Mouse (Mus musculus) layer of hippocampus, adult 18-20 months (tissue): Measurements from ENCODE around the gene Gsta3. TPM values are rescaled to one million over a fixed set of nuclear protein-coding genes. Genes with fewer than 3 reads are reported as not detected.
A peak's percentile ranks its signal among the peaks of the same experiment; 100 is the strongest.
"Not testable (repeated sequence)": the region's sequence is repeated elsewhere in the genome, so short reads cannot be mapped to it uniquely, and the experiment has no call there.

ENCODE experiments used
- DNase-seq, 2 experiments: peaks; one replicate each; pipeline ENCODE4 v3.0.0; 2022; ENCODE audit warnings: low spot score in 2 of 2
- total RNA-seq, 2 experiments: library from RNA; stranded (reverse); gene quantifications; 2 replicates each; pipeline ENCODE4 v1.2.3; 2021

Gene Gsta3
- total RNA-seq, 2 experiments from 2014 or later = 1.1 to 1.7 TPM

DNA sequence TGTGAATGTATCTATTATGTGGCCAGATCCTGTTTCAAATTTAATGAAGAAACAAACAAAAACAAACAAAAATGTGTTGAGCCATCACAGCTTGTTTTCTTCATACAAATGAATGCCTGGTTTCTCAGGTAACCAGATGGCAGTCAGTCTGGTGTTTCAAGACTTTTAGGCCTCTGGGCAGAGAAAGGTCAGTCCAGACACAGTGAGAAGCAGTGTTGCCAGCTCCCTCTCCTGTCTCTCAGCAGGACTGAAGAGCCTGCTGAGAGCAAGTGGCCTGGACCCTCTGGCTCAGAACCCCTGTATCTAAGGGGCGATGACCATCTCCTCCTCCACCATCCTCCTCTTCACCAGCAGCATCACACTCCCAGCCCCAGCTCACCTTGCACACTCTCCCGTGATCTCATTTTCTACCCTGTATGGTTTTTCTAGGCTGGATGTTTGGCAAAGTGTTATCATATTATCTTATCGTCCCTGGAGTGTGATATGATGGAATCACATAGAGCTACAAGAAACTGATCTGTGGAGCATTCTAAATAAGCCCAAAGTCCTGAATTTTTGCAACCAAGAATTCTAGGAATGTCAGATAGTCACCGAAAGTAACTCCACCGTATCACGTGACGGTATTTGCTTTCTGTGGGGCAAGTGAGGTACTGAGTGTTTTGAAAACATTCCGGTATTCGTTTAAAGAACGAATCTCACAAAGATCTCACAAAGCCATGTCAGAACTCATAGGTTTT, 12.3 kb downstream of the Gsta3 start:
- no peak for DNase-seq

DNA sequence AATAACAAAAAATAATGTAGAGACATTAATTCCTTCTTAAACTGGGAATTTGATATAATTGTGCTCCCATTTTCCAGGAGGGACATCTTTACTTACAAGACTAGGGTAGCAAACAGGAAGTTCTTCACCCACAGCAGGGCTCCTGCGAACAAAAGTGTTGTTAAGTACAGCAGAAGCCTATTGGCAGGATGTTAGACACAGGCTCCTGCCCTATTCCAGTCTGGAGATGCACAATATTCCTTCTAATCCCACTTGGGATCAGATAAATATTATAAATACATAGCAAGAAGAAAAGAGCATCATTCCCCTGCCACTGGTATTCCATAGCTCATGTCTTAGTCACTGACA, 12.9 kb downstream of the Gsta3 start:
- DNase-seq = no peak

DNA sequence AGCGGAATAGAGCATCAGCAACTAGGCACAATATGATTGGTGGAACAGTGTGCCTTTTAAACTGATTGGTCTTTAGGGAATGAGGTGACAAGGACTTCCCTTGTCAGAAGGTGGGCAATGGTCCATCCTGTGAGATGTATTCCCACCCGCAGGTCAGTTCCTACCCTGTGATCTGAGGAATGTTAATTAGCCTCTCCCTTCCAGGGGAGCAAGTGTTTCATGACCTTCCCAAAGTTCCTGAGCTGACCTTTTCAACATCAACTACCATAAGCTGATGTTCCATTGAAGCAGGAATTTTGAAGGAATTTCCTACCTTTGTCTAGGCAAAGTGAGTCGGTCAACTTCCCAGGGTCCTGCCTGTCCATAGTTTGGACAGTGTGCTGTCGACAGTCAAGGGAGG, 13.5 kb downstream of the Gsta3 start:
- DNase-seq = no peak

DNA sequence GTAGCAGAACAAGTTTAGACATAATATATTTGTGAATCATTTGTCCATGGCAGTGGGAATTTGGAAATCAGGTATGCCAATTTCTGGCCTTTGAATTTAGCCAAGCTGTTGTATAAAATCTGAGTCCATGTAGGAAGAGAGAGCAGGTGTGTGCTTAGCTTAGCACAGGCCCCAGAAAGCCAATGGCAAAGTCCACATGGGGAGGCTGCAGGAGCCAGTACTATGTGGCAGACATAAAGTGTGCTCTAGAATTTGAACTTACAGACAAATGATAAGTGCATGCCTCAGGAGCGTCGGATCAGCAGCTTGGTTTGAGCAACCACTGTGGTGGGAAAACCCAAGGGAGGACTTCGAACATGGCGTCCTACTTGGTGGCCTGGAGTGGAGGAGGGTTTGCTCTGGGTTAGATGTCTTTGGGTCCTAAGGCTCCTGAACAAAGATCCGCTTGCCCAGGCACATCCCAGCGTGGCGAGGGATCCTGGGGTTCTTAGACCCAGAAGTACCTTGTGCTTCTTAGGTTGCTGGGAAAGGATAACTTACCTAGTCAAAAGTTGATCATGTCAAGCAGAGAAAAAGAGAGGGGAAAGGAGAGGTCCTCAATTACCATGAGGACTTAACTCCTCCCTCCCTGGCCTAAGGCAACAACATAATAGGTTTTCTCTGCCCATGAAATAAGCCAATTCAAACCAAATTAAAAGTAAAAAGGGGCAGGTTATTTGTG, 15.4 kb downstream of the Gsta3 start:
- DNase-seq = no peak

DNA sequence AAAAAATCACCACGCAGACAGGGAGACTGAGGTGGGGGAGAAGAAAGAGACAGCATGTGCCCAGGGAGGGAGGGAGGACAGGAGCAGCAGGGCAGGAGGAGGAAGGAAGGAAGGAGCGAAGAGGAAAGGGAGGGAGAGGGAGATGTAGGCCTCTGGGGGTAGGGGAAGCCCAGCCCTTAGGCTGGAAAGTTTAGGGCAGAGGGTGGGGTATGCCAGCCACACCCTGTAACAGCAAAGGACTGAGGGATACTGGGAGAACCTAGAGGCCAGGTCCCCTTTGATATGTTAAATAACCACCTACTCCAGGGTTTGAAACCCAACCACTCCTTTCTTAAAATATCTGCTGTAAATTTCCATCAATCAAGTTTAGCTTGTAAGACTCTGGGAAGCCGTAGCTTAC, 16.0 kb downstream of the Gsta3 start:
- DNase-seq = no peak

DNA sequence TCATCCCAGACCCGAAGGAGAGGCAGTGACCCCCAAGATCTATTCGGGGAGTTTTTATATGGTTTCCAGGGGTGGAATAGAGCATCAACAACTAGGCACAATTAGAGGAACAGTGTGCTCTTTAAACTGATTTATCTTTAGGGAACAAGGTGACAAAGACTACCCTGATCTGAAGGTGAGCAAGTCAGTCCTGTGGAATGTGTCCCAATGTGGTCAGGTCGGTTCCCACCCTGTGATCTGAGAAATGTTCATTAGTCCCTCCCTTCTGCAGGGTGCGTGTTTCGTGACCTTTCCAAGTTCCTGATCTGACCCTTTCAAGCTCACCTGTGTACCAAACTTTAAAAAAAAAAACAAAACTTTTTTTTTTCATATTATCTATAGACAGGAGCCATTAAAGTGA, 16.5 kb downstream of the Gsta3 start:
- DNase-seq = no peak

DNA sequence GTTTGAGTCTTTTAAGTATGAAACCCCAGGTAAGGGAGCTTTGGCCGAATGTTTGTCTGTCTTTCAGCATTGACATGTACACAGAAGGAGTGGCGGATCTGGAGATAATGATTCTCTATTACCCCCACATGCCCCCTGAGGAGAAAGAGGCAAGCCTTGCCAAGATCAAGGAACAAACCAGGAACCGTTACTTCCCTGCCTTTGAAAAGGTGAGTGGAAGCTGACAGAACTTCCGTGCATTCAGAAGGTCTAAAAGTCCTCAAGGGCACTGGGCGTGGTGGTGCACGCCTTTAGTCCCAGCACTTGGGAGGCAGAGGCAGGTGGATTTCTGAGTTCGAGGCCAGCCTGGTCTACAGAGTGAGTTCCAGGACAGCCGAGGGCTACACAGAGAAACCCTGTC, 19.6 kb downstream of the Gsta3 start:
- DNase-seq = not testable (repeated sequence)

DNA sequence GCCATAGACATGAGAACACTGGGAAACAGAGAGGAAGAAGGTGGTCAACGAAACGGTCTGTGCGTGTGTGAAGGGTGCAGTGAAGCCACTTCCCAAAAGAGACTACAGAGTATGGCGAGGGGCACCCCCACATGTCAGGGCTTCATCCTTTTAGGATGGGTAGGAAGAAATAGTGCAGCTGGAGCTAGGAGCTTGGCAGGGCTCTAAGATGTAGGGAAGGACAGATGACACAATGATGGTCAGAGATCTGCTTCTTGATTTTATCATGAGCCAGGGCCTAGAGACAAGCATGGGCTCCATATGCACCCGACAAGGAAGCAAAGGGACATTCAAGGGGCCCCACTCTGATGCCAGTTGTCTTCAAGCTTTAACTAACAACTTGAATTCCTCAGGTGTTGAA, 22.0 kb downstream of the Gsta3 start:
- DNase-seq = no peak

DNA sequence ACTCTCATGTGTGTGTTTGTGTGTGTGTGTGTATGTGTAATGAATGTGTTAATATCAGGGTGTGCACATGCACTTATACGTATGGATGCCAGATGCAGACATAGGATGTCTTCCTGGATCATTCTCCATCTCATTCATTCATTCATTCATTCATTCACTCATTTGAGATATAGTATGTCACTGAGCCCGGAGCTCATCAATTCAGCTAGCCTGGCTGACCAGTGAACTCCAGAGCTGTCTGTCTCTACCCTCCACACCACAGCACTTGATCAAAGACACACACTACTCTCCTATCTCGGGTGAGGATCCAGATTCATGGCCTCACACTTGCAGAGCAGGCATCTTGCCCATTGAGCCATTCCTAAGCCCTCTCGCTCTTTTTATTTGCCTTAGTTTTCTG, 23.6 kb downstream of the Gsta3 start:
- no peak for DNase-seq

DNA sequence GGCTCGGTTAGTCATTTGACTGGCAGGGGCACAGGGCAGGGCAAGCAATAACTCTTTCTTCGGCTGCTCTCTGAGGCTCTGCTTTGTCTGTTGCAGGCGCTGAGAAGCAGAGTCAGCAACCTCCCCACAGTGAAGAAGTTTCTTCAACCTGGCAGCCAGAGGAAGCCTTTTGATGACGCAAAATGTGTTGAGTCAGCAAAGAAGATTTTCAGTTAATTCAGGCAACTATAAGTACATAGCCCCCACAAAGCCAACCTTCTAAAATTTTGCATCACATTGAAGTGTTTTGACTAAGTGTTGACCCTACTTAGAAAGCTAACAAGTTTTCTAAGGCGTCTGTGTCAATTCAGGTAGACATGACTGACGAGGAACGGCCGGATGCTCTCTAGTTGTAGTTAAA, 24.4 kb downstream of the Gsta3 start:
- DNase-seq = no peak

DNA sequence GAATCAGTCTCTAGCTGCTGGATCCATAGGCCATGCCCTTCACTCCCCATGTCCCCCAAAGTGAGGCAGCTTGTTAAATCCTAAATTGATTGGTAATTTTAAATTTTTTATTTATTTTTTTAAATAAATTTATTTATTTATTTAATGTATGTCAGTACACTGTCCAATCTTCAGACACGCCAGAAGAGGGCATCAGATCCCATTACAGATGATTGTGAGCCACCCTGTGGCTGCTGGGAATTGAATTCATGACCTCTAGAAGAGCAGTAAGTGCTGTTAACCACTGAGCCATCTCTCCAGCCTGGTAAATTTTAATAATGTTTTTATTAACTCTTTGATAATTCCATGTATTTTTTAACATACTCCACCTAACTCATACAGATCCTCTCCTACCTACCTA, 26.4 kb downstream of the Gsta3 start:
- no peak for DNase-seq

DNA sequence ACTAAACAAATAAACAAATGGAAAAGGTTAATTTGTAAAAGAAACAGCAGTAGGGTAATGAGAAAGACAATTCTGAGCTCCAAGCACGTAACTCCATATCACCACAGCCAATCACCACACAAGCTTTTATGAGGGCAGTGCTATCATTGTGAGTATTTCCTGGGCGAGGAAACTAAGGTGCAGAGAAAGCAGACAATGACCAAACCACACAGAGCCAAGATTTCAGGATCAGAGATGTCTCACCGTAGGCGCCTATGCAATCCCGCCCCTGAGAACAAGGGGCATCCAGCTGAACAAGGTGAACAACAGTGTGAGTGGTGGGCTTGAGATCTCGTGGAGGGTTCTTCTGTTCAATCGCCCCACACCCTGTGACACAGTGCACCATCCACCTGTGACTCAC, 27.1 kb downstream of the Gsta3 start:
- DNase-seq = not testable (repeated sequence)

DNA sequence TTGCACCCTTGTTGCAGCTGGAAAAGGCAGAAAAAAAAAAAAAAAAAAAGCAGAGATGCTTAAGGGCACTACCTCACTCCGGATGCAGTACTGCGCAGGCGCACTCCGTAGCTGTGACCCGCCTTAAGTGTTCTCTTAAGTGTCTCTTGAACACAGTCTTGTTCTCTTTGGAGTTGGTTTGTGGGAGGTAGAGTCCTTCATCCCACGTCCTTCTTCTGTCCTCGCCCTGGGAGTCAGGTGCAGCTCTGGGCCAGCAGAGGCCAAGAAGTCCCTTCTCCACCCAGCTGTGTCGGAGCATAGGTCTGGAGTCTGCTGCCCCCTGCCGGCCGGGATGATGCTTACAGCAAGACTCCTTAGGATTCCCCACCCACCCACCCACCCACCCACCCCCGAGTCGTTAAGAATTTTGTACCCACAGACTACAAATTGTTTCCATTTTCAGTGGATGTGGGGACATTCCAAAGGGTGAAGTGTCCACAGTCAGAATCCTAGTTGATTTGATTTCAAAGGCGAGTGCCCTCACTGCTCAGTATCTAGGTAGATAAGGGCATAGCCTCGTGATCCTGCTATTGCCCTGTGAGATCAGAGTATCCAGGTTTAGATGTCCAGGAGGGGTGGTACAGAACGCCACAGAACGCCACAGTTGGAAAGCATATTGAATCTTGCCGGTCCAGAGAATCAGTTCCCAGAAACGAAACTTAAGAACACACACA, 31.1 kb downstream of the Gsta3 start:
- peak; percentile 32 to 75 for DNase-seq

DNA sequence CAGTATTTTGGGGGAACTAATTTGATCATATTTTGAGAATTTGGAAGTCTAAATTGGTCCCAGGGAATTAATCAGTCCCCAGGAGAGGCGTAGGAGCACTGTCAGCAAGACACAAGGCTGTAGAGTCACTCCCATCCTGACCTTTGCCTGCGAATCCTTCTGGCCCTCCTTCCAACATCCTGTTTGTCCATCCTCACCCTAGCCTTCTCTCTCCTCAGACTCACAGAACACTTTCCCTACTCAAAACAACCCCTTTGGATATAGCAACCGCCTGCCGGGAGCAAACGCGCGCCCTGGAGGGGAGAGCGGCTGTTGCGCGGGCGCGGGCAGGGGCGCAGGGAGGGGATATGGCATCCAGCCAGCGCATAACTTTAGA, 31.7 kb downstream of the Gsta3 start:
- DNase-seq = peak in 1 of 2 experiments; percentile 23

DNA sequence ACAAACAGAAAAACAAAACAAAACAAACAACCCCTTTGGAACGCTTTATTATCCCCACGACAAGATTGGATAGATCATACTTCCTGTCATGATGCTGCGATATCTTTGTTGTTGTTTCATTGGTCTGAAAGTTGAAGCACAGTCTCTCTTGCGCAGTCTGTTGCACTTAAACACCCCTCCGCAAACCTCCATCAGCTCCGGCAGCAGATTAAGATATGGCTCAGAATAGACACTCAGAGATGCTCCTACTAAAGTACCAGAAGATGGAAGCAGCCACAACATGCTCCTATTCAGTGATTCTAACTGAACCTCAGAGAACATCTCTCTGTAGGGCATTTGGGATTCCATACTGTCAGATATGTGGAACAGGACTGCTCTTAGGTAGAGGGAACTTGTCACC, 32.7 kb downstream of the Gsta3 start:
- no peak for DNase-seq

DNA sequence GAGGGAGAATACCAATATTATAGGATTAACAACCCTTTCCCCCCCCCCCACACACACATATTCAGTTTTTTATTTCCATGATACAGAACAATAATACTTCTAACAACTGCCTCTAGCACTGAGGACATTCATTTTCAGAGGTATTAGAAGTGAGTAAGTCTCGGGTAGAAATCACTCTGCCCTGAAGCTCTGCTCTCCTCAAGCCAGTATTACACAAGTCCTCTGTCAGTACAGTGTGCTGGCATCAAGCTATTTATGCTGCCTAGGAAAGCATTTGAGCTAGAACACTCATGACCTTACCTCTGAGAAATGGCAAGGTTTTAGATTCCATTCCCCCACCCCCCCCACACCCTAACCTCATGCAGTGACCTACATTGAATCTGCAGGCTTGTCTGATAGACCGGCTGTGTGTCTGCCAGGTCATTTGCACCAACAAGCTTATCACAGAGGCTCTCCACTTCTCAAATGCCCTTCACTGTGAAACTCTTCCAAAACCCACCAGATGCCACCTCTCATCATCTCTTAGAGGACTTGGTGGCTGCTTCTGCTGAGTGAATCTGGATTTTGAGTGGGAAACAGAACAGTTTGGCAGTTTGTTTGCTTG, 34.1 kb downstream of the Gsta3 start:
- no peak for DNase-seq

DNA sequence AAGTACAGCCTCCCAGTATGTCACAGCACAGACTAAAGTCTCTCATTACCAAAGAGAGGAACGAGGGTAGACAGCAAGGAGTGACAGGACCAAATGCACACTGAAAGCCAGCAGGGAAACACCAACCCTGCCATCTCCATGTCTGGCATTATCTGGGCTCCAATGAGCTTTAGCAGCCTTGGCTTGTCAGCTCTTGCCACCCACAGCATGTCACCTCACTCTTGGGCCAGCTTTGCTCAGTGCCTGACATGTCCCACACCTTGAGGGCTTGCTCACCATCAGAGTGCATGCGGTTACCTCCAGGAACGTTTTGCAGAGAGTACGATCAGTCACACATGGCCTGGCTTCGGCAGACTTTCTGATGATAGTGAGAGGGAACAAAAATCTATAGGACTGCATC, 35.0 kb downstream of the Gsta3 start:
- not testable (repeated sequence) for DNase-seq

DNA sequence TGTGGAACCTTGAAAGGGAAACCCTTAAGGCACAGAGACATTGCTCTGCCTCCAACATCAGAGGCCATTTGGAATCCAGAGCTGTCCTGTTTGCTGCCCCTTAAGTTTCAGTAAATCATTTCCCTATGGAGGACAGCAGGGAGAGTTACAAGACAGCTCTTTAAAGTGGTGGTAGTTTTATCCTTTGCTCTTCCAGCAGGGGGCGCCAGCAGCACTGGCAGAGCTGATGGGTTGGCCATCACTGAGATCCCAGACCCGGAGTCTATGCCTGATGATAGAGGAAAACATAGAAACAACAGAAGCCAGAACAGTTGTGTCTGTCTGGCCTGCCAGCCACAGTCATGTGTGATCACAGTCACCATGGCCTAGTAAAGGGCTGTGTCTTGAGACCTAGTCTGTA, 35.8 kb downstream of the Gsta3 start:
- not testable (repeated sequence) for DNase-seq

DNA sequence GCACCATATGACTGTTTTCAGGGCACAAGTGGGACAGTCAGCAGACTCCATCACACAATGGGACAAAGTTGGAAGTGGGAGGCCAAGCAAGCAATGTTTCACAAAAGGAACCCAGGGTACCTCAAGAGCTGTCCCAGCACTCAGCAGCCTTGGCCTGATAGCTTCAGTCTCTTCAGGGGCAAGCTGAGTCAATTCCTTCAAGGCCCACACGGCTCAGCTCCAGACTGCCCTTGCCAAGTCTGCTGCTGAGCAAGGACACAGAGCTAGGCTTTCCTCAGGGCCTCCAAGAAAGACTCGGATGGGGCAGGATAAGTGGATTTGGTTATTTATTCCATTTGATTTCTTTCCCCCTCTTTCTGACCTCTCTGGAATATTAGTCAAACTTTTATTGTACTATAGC, 39.9 kb downstream of the Gsta3 start:
- no peak for DNase-seq

DNA sequence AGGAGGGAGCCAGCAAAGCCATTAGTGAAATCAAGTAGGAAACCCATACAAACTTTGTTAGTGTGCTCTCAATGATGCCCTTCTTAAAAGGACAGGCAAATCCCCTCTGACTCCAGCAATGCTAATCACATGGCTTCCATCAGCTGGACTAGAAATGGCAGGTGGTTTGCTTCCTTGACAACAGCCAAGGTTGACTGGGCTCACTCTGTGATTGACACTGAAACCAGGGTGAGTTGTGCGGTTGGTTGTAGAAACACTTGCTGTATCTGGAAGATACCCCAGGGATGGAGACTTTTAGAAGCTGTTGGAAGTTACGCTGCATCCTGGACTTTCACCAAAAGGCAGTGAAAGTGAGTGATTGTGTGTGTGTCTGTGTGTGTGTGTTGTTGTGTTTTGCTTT, 44.3 kb downstream of the Gsta3 start:
- DNase-seq = not testable (repeated sequence)

DNA sequence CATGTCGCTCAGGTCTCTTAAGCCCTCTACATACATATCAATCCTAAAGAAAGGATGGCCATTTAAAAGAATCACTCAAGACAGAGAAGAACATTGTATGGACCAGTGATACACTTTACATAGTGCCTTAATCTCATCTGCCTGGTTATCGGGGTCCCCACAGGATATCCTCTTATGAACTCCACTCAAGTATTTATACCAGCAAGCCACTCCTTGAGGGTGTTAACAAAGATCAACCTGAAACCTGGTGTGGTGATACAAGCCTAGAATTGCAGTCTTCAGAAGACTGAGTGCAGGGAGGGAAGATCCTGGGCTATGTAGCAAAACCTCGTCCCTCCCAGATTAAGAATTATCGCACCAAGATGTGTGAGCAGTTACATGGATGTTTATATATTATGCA, 51.0 kb downstream of the Gsta3 start:
- no peak for DNase-seq

DNA sequence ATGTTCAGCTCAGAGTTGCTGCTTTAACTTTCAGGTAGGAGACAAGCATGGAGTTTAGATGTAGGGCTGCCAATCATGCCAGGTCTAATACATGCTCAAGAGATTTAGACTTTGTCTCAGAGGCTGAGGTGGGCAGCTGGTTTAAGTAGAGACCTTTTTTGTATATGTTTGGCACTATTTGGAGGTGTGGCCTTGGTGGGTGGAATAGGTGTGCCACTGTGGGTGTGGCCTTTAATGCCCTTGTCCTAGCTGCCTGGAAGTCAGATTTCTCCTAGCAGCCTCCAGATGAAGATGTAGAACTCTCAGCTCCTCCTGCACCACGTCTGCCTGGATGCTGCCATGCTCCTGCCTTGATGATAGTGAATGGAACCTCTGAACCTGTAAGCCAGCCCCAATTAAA, 52.2 kb downstream of the Gsta3 start:
- no peak for DNase-seq
